13 mouse cellular contexts compared by ENCODE assay signal in the genomic region with DNA sequence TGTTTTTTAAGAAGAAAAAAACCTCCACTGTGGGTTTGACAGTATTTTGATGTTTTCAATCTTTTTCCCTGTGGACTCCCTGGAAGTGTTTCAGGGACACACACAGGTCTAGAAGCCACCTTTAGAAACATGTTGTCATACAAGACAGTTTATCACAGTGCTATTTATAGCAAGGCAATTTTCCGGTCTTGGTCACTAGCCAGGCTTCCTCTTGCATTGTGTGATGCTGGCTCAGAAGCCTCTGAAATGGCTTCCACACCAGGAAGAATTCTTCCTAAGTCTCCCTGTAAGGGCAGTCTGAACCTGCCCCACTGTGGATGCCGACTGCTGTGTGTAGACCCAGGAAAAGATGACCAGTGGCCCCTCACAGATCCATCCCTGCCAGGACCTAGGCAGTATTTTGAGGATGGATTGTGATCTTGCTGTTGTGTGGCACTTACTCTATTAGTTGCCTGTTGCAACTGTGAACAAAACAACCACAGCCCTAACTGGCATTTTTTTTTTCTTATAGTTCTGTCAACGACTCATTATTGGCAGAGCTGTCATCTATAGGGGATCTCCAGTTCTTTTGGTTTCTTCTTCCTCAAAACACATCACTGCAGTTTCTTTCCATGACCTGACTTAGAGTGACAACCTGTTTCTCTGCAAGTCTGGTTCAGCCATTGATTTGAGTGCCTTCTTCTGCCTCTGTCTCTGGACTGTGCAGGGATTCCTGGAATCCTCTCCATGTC. TPM values are rescaled to one million over a fixed set of nuclear protein-coding genes. Genes with fewer than 3 reads are reported as not detected.
DNase-seq lines count a peak whose midpoint lies in the region; ATAC-seq and TF ChIP-seq lines count a peak whose summit lies in the region.
"Had no signal": no experiment of that assay in that cellular context is flagged by ENCODE, and none has a peak within 500 bp of the region (broad histone marks: within the 10 kb centered on the region; RNA-seq: fewer than 3 reads in every experiment).

No protein-coding gene starts in this region.

- no peak overlapping the region for H3K4me3 ChIP-seq in gastrocnemius, adult 2 months

- DNase-seq in cerebellum, postnatal 10 days: peak; percentile 61 to 71
- no peak for DNase-seq in cerebellum, postnatal 4 days (ENCODE audit: low spot score in 2 of 2)
- DNase-seq in 3T3-L1 (ENCODE audit: low read depth, low spot score): peak; percentile 61
- DNase-seq in gastrocnemius, adult 2 months: peak; percentile 39
- peak; percentile 88 to 89 for DNase-seq in heart, postnatal 10 days
- DNase-seq in left cerebral cortex, postnatal 14 days (ENCODE audit: low spot score in 2 of 2): no peak
- DNase-seq in layer of hippocampus, adult 18-20 months (ENCODE audit: low spot score in 2 of 2): no peak

- H3K27ac ChIP-seq in gastrocnemius, adult 2 months: peak overlapping the region; percentile 69

- ATAC-seq in CD4-positive, CD25-positive, alpha-beta regulatory T cell, adult 4 months: no peak

- TF ChIP-seq CTCF in gastrocnemius, adult 2 months (IDR thresholded peaks at IDR 0.05): no peak

- intact Hi-C loops in gastrocnemius, adult 2 months (cut with DNase I): loop anchor here (10.0 kb wide), 3 partner anchors 92 to 1592 kb away; a partner anchor contains a TSS
- intact Hi-C loops in heart, postnatal 10 days (cut with DNase I): loop anchor here (10.0 kb wide), 2 partner anchors 92 to 172 kb away; a partner anchor contains a TSS
- intact Hi-C loops in left cerebral cortex, postnatal 14 days (cut with DNase I): no loop called here

RNA-seq across cellular contexts. Expression of a gene that starts 18.8 kb away (rescaled TPM):
- total RNA-seq in gastrocnemius, adult 2 months (2021): 10 to 100 TPM; 16.0 to 21.3 TPM
- 100 to 1,000 TPM; 181 to 198 TPM for total RNA-seq in heart, postnatal 10 days (2021)
- 10 to 100 TPM; 44.5 to 56.8 TPM for total RNA-seq in left cerebral cortex, postnatal 14 days (2021)
- 10 to 100 TPM; 36.0 to 38.4 TPM for total RNA-seq in layer of hippocampus, adult 18-20 months (2021)
- polyA plus RNA-seq in CD4-positive, CD25-positive, alpha-beta regulatory T cell, adult 4 months (2017; shearing (Covaris generic)): 1 to 10 TPM; 4.7 to 6.5 TPM

RNA-seq across cellular contexts. Expression of a gene that starts 19.1 kb away (rescaled TPM):
- total RNA-seq in gastrocnemius, adult 2 months (2021): 1 to 10 TPM in 1 of 2 experiments, not detected in 1; 1.9 TPM
- total RNA-seq in heart, postnatal 10 days (2021): 100 to 1,000 TPM; 265 to 322 TPM
- total RNA-seq in left cerebral cortex, postnatal 14 days (2021): 10 to 100 TPM; 46.9 to 49.5 TPM
- total RNA-seq in layer of hippocampus, adult 18-20 months (2021): 10 to 100 TPM in 1 of 2 experiments, not detected in 1; 24.8 TPM
- polyA plus RNA-seq in CD4-positive, CD25-positive, alpha-beta regulatory T cell, adult 4 months (2017; shearing (Covaris generic)): 100 to 1,000 TPM in 1 of 2 experiments, 10 to 100 TPM in 1; 94.5 to 115 TPM

RNA-seq across cellular contexts. Expression of a gene that starts 20.4 kb away (rescaled TPM):
- 1 to 10 TPM; 4.4 to 5.7 TPM for total RNA-seq in gastrocnemius, adult 2 months (2021)
- 10 to 100 TPM; 39.5 to 61.3 TPM for total RNA-seq in heart, postnatal 10 days (2021)
- 10 to 100 TPM; 20.9 to 25.8 TPM for total RNA-seq in left cerebral cortex, postnatal 14 days (2021)
- total RNA-seq in layer of hippocampus, adult 18-20 months (2021): 10 to 100 TPM; 39.3 to 58.5 TPM
- 10 to 100 TPM in 1 of 2 experiments, not detected in 1; 12.8 TPM for polyA plus RNA-seq in CD4-positive, CD25-positive, alpha-beta regulatory T cell, adult 4 months (2017; shearing (Covaris generic))

RNA-seq across cellular contexts. Expression of a gene that starts 40.8 kb away (rescaled TPM):
- total RNA-seq in gastrocnemius, adult 2 months (2021): 10 to 100 TPM; 50.3 to 50.9 TPM
- total RNA-seq in heart, postnatal 10 days (2021): 100 to 1,000 TPM; 322 to 356 TPM
- total RNA-seq in left cerebral cortex, postnatal 14 days (2021): 100 to 1,000 TPM; 213 to 226 TPM
- 100 to 1,000 TPM; 262 to 266 TPM for total RNA-seq in layer of hippocampus, adult 18-20 months (2021)
- 10 to 100 TPM in 1 of 2 experiments, not detected in 1; 21.4 TPM for polyA plus RNA-seq in CD4-positive, CD25-positive, alpha-beta regulatory T cell, adult 4 months (2017; shearing (Covaris generic))
- polyA plus RNA-seq: embryonic facial prominence, embryonic 11.5 days; liver, embryonic 16.5 days; neural tube, embryonic 11.5 days; stomach, embryonic 14.5 days had no signal

RNA-seq across cellular contexts. Expression of a gene that starts 42.1 kb away (rescaled TPM):
- total RNA-seq in gastrocnemius, adult 2 months (2021): 1 to 10 TPM; 1.2 to 2.3 TPM
- not detected for total RNA-seq in heart, postnatal 10 days (2021)
- not detected for total RNA-seq in left cerebral cortex, postnatal 14 days (2021)
- total RNA-seq in layer of hippocampus, adult 18-20 months (2021): 10 to 100 TPM; 10.7 to 27.7 TPM
- polyA plus RNA-seq in CD4-positive, CD25-positive, alpha-beta regulatory T cell, adult 4 months (2017; shearing (Covaris generic)): not detected
- polyA plus RNA-seq: large intestine, adult 2 months; neural tube, embryonic 11.5 days; stomach, embryonic 14.5 days had no signal

Comparison
In these comparisons a context has a peak if more than half of its experiments do, and no peak if none do; other contexts are left out.
1. DNase-seq: peak in cerebellum, postnatal 10 days (2 of 2), 3T3-L1 (single experiment), gastrocnemius, adult 2 months (single experiment) and heart, postnatal 10 days (2 of 2); none in cerebellum, postnatal 4 days (0 of 2), left cerebral cortex, postnatal 14 days (0 of 2) and layer of hippocampus, adult 18-20 months (0 of 2).
2. RNA of a gene that starts 19.1 kb away (total RNA-seq): 265 to 322 TPM in heart, postnatal 10 days; 46.9 to 49.5 TPM in left cerebral cortex, postnatal 14 days, 24.8 TPM in layer of hippocampus, adult 18-20 months and 1.9 TPM in gastrocnemius, adult 2 months; every median in the first group is over 4 times any median in the second.